Mouse (Mus musculus) G1E (cell line): ENCODE data around the gene Btbd10. TPM values are rescaled to one million over a fixed set of nuclear protein-coding genes. Genes with fewer than 3 reads are reported as not detected.

ENCODE experiments used
- ATAC-seq: 2 replicates; pipeline ENCODE4 v1.8.0; 2016; ENCODE audit warnings: mild to moderate bottlenecking; ENCODE audit not compliant: insufficient number of reproducible peaks, poor library complexity, low FRiP score, severe bottlenecking; ENCODE audit errors: extremely low read depth
- DNase-seq: peaks from one replicate; pipeline ENCODE4 v3.0.0; 2012; ENCODE audit warnings: low spot score
- H3K27me3 ChIP-seq: 2 replicates; pipeline ENCODE4 v1.6.1; 2012; ENCODE audit warnings: mild to moderate bottlenecking, low read length, inconsistent platforms; ENCODE audit not compliant: insufficient read depth
- H3K36me3 ChIP-seq: replicated peaks from 2 replicates; pipeline ENCODE3; 2012; ENCODE audit warnings: mild to moderate bottlenecking, inconsistent platforms
- H3K4me1 ChIP-seq: 2 replicates; pipeline ENCODE4 v1.6.1; 2012; ENCODE audit warnings: low read depth, low read length, inconsistent platforms, mixed read lengths; ENCODE audit not compliant: insufficient read depth
- H3K4me3 ChIP-seq: 2 replicates; pipeline ENCODE4 v1.5.1; 2012; ENCODE audit warnings: low read depth, mild to moderate bottlenecking, inconsistent platforms, low read length, moderate library complexity, mixed read lengths
- H3K9me3 ChIP-seq: replicated peaks from 2 replicates; pipeline ENCODE4 v1.6.1; 2012; ENCODE audit warnings: inconsistent platforms
- CTCF ChIP-seq: IDR thresholded peaks from 2 replicates; pipeline ENCODE4 v1.5.1; 2012; ENCODE audit warnings: low read depth, low read length, inconsistent platforms, mixed read lengths
- GATA1 ChIP-seq: IDR thresholded peaks from 2 replicates; pipeline ENCODE4 v1.6.1; 2012; ENCODE audit warnings: borderline replicate concordance, low read length, inconsistent platforms, mixed read lengths
- GATA2 ChIP-seq: IDR thresholded peaks from 2 replicates; pipeline ENCODE4 v1.6.1; 2012; ENCODE audit warnings: low read depth, low read length, inconsistent platforms, borderline replicate concordance
- POLR2AphosphoS5 ChIP-seq: IDR thresholded peaks from 2 replicates; pipeline ENCODE4 v1.6.1; 2012; ENCODE audit warnings: low read depth, low read length, inconsistent platforms; ENCODE audit not compliant: insufficient replicate concordance
- TAL1 ChIP-seq: conservative IDR thresholded peaks from 2 replicates; pipeline ENCODE4 v1.6.1; 2012; ENCODE audit warnings: low read depth, low read length, inconsistent platforms, mixed read lengths
- polyA plus RNA-seq: library from polyadenylated mRNA; stranded (reverse); fragments of >175 nt; gene quantifications from 2 replicates; pipeline ENCODE4 v1.2.3, GENCODE M21; 2012
- total RNA-seq, 2 experiments: library from RNA; stranded (forward) in 1 of 2; stranded (reverse) in 1 of 2; fragments of 200-1000 nt in 1 of 2; fragments of >200 nt in 1 of 2; fragmentation: Nextera tagmentation in 1 of 2; gene quantifications; 2 replicates each; pipeline ENCODE4 v1.2.3; 2014 to 2017

The Btbd10 gene
- total RNA-seq (2014; fragmentation: Nextera tagmentation), result 22.1 and 40.9 TPM in 2 replicates
- 50.2 and 53.5 TPM in 2 replicates for total RNA-seq (2017)
- 5.0 and 5.4 TPM in 2 replicates for polyA plus RNA-seq

GRCm38 (mm10) chr7:113368746-113369619 lies at the start of gene Btbd10:
TSS of gene Btbd10 (minus strand) at chr7:113369392.
- H3K9me3 ChIP-seq, result no peaks in the 10 kb centered on the region
- no peaks in the 10 kb centered on the region for H3K27me3 ChIP-seq
- peaks cover 29% of the 10 kb centered on the region for H3K4me1 ChIP-seq
- peak within 1 kb of the TSS; percentile 91 for H3K4me3 ChIP-seq
- peaks cover 5% of the 10 kb centered on the region for H3K36me3 ChIP-seq
- no peak for TF ChIP-seq GATA2
- ATAC-seq (peak; percentile 84), DNase-seq (peak; percentile 91)

GRCm38 (mm10) chr7:113416536-113416935 lies 47.3 kb upstream of the Btbd10 start:
- H3K4me1 ChIP-seq, result peaks cover 42% of the 10 kb centered on the region
- no peak for ATAC-seq
- no peak for DNase-seq

DNA sequence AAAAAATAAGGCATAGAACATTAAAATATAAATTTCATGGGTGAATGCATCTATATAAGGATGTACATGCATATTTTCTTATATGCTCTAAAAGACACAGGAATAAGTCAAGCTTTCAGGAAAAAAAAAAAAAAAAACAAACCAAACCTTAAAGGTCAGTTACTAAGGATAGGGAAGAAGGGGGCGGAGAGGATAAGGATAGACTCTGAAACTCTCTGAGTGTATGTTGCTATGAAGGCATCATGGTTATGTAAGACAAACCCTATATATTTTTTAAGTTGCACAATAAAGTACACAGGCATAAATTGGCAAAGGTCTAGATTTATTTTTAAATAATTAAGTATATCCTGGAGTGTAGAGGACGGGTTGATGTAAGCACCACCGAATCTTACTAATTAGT lies 46.1 kb upstream of the Btbd10 start:
- no peak for ATAC-seq
- H3K4me1 ChIP-seq, result peaks cover 42% of the 10 kb centered on the region

More at GRCm38 (mm10) chr7:113416536-113416935, 47.3 kb upstream of the Btbd10 start:
- Histone ChIP-seq H3K4me3 (no peak overlapping the region), H3K9me3 (no peaks in the 10 kb centered on the region), H3K36me3 (no peaks in the 10 kb centered on the region), H3K27me3 (no peaks in the 10 kb centered on the region)
- TF ChIP-seq GATA2 (no peak), CTCF (no peak), GATA1 (no peak), POLR2AphosphoS5 (no peak), TAL1 (no peak)

DNA sequence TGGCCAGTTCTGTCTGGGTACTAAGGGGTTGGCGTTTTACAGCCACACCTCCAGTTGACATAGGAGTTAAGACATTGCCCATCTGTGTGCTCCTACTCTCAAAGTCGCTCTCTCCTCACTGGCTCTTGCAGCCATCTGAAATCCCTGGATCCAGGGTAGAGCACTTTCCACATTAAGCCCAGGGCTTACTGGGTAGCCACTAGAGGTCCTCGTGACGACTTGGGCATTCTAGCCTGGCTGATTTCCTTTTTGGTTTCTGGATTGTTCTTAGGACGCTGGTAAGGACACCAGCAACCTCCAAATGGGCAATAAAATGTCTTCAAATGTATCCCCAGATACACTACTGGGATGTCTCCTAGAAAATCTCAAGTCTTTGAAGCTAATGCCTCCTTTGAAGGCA lies 39.5 kb upstream of the Btbd10 start:
- DNase-seq, result no peak

More for the DNA sequence above, 46.1 kb upstream of the Btbd10 start:
- Histone ChIP-seq H3K36me3 (no peaks in the 10 kb centered on the region), H3K4me3 (no peak overlapping the region), H3K9me3 (no peaks in the 10 kb centered on the region), H3K27me3 (no peaks in the 10 kb centered on the region; the same call in 1 of the 2 replicates)
- no peak for TF ChIP-seq GATA2
- no peak for TF ChIP-seq GATA1
- TF ChIP-seq CTCF, result no peak
- no peak for TF ChIP-seq TAL1
- TF ChIP-seq POLR2AphosphoS5, result no peak
- no peak for DNase-seq

DNA sequence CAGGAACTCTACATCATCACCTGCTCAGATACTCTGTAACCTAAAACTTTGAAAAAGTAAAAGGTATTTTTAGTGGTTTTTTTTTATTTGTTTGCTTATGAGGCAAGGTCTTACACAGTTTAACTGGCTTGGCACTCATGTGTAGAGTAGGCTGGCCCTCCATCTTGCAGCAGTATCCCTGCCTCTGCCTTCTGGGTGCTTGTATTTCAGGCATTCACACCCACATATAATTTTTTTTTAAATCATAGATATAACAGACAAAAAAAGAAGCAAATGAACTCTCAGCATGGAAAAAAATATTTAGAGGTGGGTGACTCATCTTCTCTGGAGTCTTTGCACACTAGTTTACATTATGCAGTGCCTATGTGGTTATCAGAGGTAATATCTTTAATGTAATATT lies 28.9 kb upstream of the Btbd10 start:
- H3K27me3 ChIP-seq, result no peaks in the 10 kb centered on the region
- H3K4me3 ChIP-seq, result no peak overlapping the region
- no peak for TF ChIP-seq GATA2
- no peak for TF ChIP-seq CTCF
- TF ChIP-seq POLR2AphosphoS5, result no peak
- TF ChIP-seq GATA1, result no peak
- no peak for TF ChIP-seq TAL1

More for the DNA sequence above, 39.5 kb upstream of the Btbd10 start:
- Histone ChIP-seq H3K4me3 (no peak overlapping the region), H3K9me3 (no peaks in the 10 kb centered on the region), H3K4me1 (peaks cover 20% of the 10 kb centered on the region), H3K27me3 (no peaks in the 10 kb centered on the region; the same call in 1 of the 2 replicates), H3K36me3 (no peaks in the 10 kb centered on the region)
- ATAC-seq, result no peak
- TF ChIP-seq CTCF, result peak; percentile 26; the same call in 1 of the 2 replicates
- no peak for TF ChIP-seq GATA2
- no peak for TF ChIP-seq TAL1
- TF ChIP-seq GATA1, result no peak

GRCm38 (mm10) chr7:113396661-113397060 lies 27.5 kb upstream of the Btbd10 start:
- Histone ChIP-seq H3K4me1 (peaks cover 40% of the 10 kb centered on the region), H3K4me3 (no peak overlapping the region), H3K36me3 (no peaks in the 10 kb centered on the region), H3K27me3 (no peaks in the 10 kb centered on the region), H3K9me3 (no peaks in the 10 kb centered on the region)
- TF ChIP-seq GATA1 (no peak), CTCF (no peak), GATA2 (no peak), POLR2AphosphoS5 (no peak), TAL1 (no peak)
- DNase-seq (no peak), ATAC-seq (no peak)

More for the DNA sequence above, 28.9 kb upstream of the Btbd10 start:
- H3K4me1 ChIP-seq, result peaks cover 27% of the 10 kb centered on the region
- ATAC-seq (no peak), DNase-seq (no peak)
- H3K36me3 ChIP-seq, result no peaks in the 10 kb centered on the region
- H3K9me3 ChIP-seq, result no peaks in the 10 kb centered on the region
